Comparison of ENCODE assay signal across 9 mouse cellular contexts in genomic region chr5:124954404-124955305, GRCm38 (mm10). TPM values are rescaled to one million over a fixed set of nuclear protein-coding genes. Genes with fewer than 3 reads are reported as not detected.
A peak's percentile ranks its signal among the peaks of the same experiment; 100 is the strongest.
DNase-seq lines count a peak whose midpoint lies in the region; ATAC-seq lines count a peak whose summit lies in the region.
"Had no signal": no experiment of that assay in that cellular context is flagged by ENCODE, and none has a peak within 500 bp of the region (broad histone marks: within the 10 kb centered on the region; RNA-seq: fewer than 3 reads in every experiment).

No protein-coding gene starts in this region.

- 79% methylated on average over 8 of the region's 8 CpGs for WGBS in heart, embryonic 13.5 days
- WGBS in embryonic facial prominence, embryonic 15.5 days = 33% methylated on average over 8 of the region's 8 CpGs

- no peaks in the 10 kb centered on the region for H3K9me3 ChIP-seq in heart, embryonic 13.5 days
- H3K9me3 ChIP-seq in embryonic facial prominence, embryonic 15.5 days (replicated peaks) = no peaks in the 10 kb centered on the region

- no peak overlapping the region for H3K9ac ChIP-seq in heart, embryonic 13.5 days
- H3K9ac ChIP-seq in embryonic facial prominence, embryonic 15.5 days = no peak overlapping the region

- H3K36me3 ChIP-seq in heart, embryonic 13.5 days = no peaks in the 10 kb centered on the region
- no peaks in the 10 kb centered on the region for H3K36me3 ChIP-seq in embryonic facial prominence, embryonic 15.5 days
- H3K36me3 ChIP-seq: G1E had no signal

- no peak for DNase-seq in heart, postnatal 25 days (ENCODE audit: low spot score)
- peak; percentile 71 for DNase-seq in 3T3-L1 (ENCODE audit: low read depth, low spot score)
- DNase-seq in kidney, postnatal 36 days = peak; percentile 40 to 54
- DNase-seq in ovary, postnatal 10 days (ENCODE audit: low spot score) = no peak
- DNase-seq in gastrocnemius, postnatal 25 days = no peak
- DNase-seq in B cell, adult 2 months = no peak

- H3K27ac ChIP-seq in heart, embryonic 13.5 days (replicated peaks) = peak overlapping the region; percentile 46; the same call in 1 of the 2 replicates
- H3K27ac ChIP-seq in embryonic facial prominence, embryonic 15.5 days (replicated peaks) = peak overlapping the region; percentile 89

- peaks cover 4% of the 10 kb centered on the region for H3K4me1 ChIP-seq in heart, embryonic 13.5 days
- peaks cover 54% of the 10 kb centered on the region for H3K4me1 ChIP-seq in embryonic facial prominence, embryonic 15.5 days

- H3K27me3 ChIP-seq in heart, embryonic 13.5 days (replicated peaks) = no peaks in the 10 kb centered on the region
- H3K27me3 ChIP-seq in embryonic facial prominence, embryonic 15.5 days = no peaks in the 10 kb centered on the region

- intact Hi-C loops in heart, postnatal 25 days (cut with DNase I) = no loop called here

- H3K4me3 ChIP-seq in heart, embryonic 13.5 days = no peak overlapping the region
- H3K4me3 ChIP-seq in embryonic facial prominence, embryonic 15.5 days (replicated peaks) = no peak overlapping the region

- no peak for ATAC-seq in heart, embryonic 13.5 days (ENCODE audit: extremely low read depth, insufficient number of reproducible peaks, low FRiP score, low TSS enrichment)
- peak; percentile 59 for ATAC-seq in embryonic facial prominence, embryonic 15.5 days (ENCODE audit: insufficient number of reproducible peaks, low FRiP score, low TSS enrichment, low read depth)

- H3K4me2 ChIP-seq in heart, embryonic 13.5 days = no peak overlapping the region
- no peak overlapping the region for H3K4me2 ChIP-seq in embryonic facial prominence, embryonic 15.5 days (replicated peaks)

RNA-seq across cellular contexts. Expression of gene Rflna, which starts 48.4 kb away (rescaled TPM):
- polyA plus RNA-seq in heart, embryonic 13.5 days (2015; fragmentation: Nextera tagmentation; extraction: Ambion mirVana) = 1.1 and 1.6 TPM in 2 replicates
- total RNA-seq in heart, postnatal 25 days (2021) = under 1 TPM; 0.26 to 0.31 TPM
- 22.1 and 24.0 TPM in 2 replicates for polyA plus RNA-seq in embryonic facial prominence, embryonic 15.5 days (2015; fragmentation: Nextera tagmentation; extraction: Ambion mirVana)
- total RNA-seq in gastrocnemius, postnatal 25 days (2021) = under 1 TPM; 0.33 to 0.43 TPM
- total RNA-seq: G1E had no signal
- polyA plus RNA-seq: G1E had no signal

Comparison
In these comparisons a context has a peak if more than half of its experiments do, and no peak if none do; other contexts are left out.
1. DNase-seq: peak in 3T3-L1 (single experiment) and kidney, postnatal 36 days (2 of 2); none in heart, postnatal 25 days (single experiment), ovary, postnatal 10 days (single experiment), gastrocnemius, postnatal 25 days (single experiment) and B cell, adult 2 months (0 of 2).